Mouse (Mus musculus) urinary bladder, postnatal 25 days (tissue): ENCODE data around the gene Slc6a1.

Source experiments
- DNase-seq: peaks from one replicate; pipeline ENCODE4 v3.0.0; 2022; ENCODE audit warnings: low spot score

Slc6a1 gene

DNA sequence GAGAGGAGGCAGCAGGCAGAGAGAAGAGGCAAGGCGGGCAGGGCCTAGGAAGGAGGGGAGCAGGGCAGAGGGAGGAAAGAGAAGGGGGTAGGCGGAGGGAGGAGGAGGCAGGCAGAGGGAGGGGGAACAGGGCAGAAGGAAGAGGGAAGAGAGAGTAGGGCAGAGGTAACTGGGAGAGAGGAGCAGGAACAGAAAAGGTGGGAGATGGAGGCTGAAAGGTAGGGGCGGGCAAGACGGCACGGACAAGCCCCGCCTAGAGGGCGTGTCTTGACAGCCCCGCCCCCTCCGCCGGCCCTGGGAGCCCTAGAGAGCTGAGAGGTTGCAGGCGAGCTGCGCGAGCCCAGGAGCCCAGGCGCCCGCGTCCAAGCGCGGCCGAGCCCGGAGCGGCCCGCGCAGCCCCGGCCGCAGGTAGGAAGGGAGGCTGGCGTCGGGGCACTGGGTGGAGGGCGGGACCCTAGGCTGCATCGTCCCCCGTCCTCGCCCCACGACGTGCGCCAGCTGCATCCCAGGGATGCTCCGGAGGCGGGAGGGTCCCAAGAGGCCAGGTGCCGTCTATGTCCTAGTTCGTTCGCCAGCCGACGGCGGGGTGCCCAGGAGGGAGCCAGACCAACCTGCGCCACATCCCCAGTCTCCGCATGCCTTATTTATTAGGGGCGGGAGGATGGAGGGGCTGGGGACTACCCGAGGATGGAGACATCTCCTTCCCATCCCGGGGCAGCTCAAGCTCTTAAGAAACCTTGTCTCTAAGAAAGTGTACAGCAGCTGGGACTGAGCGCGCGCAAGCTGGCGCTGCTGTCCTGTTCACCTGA, at the start of gene Slc6a1:
Gene Slc6a1 (plus strand): TSS at position 167 of the 809 bp plus-strand sequence.
- peak; percentile 26 for DNase-seq

DNA sequence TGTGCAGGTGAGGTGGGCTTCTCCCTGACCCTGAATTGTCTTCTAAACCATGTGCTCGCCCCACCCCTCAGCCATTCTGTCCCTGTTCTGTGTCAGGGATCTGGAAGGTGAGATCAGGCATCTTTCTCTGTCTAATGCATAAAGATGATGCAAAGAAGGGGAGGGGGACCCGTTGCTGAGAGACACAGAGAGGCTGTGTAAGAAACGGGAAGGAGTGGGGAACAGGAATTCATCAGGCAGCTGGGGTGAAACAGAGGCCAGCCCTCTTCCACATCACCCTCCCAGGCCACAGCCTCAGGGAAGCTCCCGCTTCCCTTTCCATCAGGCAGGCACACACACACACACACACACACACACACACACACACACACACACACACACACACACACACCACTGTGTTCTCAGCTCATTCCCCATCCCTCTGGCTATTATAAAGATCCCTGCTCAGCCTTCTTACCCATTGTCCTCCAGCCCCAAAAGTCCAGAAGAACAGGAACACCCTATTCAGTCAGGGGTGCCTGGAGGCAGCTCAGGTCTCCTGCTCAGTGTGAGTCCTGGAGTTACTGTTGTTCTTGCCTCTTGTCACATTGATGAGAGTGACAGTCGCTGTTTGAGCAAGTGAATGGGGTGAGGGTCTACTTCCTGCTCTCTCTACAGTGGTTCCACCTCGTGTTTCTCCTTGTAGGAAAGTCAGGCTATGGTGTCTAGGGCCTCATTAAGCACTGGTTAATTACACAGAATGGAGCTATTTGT, 43.4 kb upstream of the Slc6a1 start:
- no peak for DNase-seq

DNA sequence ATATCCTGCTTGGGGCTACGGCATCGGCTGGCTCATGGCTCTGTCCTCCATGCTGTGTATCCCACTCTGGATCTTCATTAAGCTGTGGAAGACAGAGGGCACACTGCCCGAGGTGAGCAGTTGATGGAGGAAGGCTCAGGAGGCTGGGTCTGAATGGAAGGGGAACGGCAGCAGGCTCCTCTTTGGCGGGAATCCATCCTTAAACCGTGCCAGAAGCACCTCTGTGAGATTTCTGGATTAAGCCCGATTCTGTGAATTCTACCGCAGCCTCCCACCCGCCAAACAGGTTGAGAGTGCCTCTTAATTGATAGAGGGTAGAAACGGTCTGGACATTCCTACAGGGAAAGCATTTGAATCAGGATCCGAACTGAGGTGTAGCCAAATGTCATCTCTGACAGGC, 36.8 kb upstream of the Slc6a1 start:
- no peak for DNase-seq

DNA sequence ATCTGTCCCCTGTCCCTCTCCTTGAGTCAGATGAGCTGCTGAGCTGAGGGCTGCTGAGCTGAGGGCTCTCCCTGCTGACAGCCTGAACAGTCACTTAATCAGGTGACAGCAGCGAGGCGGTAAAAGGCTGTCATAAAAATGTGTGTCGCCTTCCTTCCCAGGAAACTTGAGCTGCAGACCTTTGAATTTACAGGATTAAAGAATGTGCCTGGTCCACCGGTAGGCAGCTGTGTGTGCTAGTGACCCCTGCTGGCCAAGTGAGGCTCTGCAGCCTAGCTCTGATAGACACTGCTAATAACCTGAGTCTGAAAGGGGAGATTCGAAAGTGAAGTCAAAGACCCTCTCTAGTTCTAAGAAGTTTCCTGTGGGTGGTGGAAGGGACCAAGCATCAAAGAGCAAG, 32.1 kb upstream of the Slc6a1 start:
- peak; percentile 59 for DNase-seq

DNA sequence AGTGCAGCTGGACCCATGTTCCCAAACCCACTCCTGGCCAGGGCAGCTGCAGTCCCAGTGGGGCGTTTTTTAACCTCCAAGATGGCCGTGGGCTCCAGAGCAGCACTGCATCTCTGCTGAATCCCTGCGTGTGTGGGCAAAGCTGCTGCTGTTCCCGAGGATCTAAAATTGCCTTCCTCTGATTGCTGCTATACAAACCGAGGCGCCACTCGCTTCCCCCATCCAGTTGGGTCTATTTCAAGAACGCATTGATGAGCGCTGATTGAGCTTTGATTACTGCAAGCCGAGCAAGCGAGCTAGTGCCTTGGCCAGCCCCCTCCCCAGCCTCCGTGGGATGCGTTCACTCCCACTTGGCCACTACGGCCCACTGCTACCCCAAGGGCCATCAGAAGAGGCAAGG, 27.5 kb upstream of the Slc6a1 start:
- no peak for DNase-seq

DNA sequence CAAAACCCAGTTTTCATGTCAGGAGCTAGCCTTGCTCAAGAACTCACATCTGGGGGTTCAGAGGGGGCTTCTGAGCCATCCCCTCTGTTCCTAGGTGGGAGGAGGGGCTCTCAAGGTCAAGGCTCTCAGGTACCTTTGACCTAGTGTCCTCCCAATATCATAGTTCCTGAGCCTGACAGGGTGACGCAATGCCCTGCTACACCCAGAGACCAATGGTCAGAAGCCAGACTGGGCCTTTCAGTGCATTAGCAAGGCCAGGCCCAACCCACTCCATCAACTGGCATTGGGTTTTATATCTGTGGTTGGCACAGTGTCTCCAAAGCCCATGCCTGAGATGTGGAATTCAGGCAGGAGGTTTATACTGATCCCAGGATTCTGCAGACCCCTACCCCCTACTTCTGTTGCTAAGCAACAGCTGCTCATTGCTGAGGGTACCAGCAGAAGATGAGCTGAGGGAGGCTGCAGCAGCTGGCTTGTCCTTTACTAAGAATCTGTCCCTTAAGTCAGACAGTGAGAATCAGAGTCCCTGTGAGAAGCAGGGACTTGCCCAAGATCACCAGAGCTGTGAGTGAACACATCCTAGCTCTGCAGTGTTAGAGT, 24.6 kb upstream of the Slc6a1 start:
- no peak for DNase-seq

DNA sequence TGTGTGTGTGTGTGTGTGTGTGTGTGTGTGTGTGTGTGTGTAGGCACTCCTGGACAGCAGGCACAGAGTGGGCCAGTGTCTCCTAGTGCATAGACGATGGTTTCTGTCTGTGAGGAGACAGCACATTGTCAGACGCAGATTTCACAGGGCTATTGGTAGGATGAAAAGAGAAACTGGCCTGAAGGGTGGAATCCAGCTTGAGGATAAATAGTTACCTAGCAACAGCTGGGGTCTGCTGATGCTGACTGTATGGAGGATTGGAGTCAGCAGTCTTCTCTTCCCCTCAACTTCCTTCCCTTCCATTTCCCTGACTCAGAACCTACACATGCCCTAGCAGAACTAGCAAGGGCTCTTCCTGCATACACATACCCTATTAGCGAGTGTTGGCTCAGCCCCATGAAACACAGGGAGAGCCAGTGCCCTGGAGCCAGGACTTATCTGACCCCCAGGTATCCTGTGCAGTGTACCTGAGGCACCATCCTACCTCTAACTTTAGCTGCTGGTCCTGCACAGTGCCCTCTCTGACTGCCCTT, 23.7 kb upstream of the Slc6a1 start:
- no peak for DNase-seq

DNA sequence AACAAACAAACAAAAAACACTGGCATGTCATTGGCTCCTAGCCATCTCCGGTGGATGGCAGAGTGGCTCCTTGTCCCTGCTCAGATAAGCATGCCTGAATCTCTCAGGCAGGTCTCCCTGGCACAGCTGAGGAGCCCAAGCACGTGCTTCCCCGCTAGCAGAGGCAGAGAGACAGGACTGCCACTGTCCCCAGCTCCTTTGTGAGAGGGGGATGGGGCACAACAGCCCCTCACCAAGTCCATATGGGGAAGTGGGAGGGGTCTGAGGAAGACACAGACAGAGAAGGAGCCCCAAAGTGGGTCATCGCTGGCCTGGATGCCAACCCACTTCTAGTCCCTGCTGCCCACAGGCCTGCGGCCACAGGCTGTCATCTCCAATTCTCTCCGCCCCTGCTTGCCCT, 20.8 kb upstream of the Slc6a1 start:
- DNase-seq = no peak

DNA sequence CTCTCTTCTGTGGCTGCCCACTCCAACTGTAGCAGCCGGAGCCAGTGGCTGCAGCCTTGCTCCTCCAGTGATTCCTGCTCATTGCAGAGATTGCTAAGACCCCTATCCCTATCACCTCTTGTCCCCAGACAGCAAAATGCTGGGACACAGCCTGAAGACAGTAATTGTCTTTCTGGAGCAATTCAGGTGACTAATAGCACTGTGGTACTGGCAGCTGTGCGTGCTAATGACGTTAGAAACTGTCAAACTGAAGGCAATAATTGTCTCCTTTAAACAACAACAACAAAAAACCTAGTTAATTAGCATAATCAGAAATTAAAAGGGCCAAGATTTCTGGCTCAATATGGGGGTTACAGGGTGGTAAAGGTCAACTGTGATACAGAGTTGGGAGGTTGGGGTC, 18.4 kb upstream of the Slc6a1 start:
- no peak for DNase-seq

DNA sequence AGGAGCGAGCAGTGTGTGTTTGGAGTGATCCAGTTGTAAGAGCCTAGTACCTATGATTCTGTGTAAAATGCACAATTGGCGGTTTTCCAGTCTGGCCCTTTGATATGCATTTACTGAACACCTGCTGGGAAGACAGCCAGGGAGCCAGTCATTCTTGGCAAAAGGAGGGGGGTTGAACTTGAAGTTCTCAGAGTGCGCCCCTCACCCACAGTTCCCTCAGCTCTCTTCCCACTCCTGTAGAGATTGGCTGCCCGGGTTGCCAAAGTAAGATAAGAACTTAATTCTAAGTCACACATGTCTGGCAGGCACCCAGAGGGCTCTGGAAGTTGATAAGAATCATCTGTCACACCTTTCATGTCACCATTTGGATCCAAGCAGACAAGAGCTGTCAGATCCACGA, 18.0 kb upstream of the Slc6a1 start:
- DNase-seq = no peak

DNA sequence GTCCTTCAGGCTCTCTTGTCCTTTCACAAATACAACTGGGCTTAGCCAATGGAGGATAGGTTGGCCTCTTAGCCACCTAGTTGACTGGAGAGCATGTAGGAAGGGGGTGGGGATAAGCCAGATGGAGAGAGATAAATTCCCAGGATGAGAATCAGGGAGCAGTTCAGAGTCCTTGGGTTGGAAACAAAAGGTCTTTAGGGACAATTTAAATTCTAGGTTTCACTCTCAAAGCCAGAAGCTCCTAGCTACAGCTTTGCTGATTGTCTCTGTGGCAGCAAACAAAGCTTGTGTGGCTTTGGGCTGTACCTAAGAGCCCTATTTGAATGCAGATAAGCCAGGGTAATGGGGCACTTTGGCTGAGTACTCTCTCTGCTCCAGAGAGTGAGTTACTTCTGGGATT, 16.2 kb upstream of the Slc6a1 start:
- DNase-seq = no peak

DNA sequence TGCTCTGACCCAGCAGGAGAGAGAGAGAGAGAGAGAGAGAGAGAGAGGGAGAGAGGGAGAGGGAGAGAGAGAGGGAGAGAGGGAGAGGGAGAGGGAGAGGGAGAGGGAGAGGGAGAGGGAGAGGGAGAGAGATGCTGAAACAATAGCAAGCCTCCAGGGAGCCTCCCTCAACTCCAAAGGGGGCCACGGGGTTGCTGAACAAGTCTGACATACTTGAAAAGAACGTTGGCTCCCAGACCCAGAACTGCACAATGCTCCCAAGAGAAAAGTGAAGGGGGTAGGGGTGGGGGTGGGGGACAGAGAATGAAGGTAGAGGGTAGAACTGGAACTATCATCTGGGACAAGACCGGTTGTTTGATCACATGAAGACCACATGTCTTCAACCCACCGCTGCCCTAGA, 14.5 kb upstream of the Slc6a1 start:
- no peak for DNase-seq

DNA sequence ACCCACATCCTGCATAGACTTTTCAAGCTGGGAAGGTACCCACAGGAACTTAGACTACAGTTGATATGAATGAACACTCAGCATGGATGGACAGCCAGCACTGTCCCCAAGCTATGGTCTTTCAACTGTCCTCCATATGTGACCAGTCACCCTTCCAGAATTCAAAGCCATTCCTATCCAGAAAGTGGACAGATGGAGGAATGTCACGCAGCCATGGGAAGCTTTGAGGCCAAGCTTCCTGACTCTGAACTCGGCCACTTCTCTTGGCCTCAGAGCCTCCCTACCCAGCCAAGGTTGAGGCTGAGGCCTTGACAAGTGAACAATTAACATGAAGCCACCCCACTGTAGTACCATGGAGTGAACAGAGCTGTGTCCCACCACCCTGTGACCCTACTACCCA, 12.8 kb upstream of the Slc6a1 start:
- no peak for DNase-seq

DNA sequence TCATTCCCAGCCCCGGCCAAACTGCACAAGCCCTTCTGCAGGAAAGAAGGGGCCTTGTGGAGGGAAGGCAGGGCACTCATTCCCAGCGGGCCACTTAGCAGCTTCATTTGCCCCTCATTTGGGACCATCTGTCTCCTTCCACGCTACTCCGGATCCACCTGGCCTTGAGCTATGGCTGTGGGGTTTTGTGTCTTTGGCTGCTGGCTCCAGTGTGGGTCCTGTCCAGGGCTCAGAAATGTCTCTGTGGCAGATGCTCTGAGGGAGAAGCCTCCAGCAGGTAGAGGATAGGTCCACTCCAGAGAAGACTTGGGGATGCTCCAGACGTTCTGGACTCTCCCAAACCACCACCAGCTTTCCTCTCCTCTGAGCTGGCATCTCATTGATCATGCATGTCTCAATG, 11.6 kb upstream of the Slc6a1 start:
- no peak for DNase-seq

DNA sequence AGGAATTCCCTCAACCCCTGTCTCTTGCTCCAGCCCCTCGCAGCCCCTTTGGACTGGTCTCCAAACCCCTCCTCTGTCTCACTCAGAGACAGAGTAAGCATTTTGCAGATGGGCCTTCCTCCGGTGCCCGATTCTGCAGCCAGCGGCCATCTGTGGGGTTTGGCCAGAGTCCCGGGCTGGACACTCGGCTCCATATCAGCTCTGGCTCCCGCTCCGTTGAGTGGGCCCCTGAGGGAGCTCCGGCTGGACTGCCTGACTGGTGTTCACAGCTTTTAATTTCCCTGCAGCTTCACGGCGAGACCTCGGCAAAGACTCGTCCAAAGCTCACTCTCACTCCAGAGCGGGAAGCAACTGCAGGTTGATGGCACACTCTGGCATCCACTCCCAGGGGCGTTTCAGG, 10.2 kb upstream of the Slc6a1 start:
- no peak for DNase-seq

DNA sequence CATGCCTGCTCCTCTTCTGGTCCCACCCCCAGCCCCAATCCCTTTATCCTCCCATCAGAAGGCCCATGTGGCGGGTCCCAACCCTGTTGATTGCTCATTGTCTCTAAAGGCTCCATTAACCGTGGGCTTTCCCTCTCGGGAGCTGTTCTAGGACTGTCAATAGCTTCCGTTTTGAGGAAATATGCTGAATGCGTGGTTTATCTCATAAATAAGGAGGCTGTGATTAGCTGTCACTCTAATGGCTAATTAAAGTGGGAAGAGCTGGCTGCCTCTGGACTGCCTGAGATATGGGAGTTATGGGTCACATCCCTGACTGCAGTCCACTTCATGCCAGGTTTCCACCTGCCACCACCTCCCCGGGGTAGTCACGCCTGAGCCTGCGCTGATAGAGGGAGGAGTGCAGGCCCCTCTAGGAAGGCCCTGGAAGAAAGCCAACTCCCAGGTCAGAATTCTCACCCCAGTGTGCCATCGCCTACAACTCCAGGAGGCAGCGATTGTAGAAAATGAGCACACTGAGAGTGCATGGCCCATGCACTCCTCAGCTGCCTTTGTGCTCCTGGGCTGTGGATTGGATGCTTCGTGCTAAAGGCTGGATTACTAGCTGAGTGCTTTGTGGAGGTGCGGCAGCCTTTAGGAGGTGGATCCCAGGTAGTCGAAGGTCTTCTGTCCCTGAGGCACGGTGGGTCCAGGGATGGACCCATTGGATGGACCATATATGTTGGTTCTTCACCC, 8.3 kb upstream of the Slc6a1 start:
- no peak for DNase-seq

DNA sequence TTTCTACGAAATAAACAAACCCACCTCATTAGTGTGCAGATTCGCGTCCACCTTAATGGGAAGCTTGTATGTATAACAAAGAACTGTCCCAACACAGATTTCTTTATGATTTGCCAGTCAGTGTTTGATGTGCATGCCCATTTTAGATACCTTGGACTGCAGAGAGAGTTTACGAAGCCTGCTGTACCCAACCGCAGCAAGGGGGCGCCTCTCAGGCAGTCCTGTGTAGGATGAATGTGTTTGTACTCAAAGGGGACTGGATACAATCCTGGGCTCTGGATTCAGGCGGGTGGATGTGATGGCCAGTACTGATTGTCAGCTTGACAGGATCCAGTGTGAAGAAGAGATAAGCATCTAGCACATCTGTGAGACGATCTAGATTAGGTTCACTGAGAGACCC, 6.6 kb upstream of the Slc6a1 start:
- no peak for DNase-seq

DNA sequence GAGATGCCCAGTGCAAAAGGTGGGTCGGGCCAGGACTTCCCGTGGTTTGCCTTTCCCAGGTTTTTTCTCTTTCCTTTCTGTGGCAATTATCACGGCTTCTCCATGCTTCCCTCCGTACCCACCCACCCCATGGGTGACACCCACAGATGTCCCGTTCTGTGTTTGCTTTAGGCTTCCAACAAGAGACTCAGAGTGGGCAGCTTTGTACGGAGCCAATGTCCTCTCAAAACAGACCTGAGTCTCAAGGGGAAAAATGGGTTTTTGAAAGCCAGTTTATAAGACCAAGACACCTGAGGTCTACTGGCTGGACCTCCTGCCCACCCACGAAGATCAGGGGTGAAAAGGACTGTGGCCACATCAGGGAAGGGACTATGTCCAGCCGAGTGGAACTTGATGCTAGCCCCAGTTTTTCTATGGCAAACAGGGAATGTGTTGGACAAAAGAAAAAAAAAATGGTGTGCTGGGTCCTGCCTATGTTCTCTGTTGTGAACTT, 889 bp downstream of the Slc6a1 start:
- no peak for DNase-seq

DNA sequence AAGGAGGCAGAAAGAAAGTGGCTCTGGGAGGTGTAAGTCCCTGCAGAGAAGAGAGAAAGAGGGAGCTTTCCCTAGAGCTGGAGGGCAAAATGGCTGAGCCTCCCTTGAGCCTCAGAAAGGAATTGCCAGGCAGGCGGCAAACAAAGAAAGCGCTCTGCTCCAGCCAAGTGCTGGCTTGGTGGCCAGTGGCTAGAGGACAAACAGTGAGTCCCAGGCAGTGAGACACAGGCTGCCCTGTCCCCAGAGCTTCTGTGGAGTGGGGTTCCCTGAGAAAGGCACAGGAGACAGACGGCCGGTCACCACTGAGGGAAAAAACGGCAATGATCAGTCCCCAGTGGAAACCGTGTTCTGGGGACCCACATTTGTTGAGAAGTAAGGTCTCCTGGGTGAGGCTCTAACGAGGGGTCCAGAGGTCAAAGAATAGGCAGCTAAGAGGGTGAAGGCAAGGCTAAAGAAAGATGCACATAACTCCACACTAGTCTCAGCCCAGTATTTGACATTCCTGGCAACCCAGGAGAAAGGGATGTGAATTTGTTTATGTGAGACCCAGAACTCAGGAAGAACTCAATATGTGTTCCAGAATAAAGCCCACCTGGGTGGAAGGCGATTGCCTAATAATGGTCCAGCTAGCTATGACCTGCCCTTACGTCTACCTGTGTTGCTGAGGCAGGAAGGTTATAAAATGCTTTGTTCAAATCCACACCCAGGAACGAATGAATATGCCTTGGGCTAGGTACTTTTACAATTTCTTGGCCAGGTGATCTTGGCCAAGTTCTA, 1.7 kb downstream of the Slc6a1 start:
- DNase-seq = no peak

DNA sequence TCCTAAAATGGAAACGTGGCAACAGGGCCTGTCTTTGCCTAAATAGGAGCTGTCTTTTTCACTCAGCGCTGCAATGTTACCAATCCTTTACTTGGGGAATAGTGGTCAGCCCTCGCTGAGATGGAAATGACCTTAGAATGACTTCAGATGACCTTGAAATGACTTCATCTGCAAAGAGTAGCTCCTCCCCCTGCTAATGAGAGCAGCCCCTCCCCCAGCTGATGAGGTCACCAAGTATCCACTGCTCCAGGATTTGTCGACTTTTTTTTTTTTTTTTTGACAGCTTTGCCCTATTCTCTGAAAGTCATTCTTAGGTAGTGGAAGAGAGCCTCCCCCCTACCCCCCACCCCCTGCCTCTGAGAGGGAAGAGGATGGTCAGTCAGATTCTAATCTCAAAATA, 3.0 kb downstream of the Slc6a1 start:
- DNase-seq = no peak

DNA sequence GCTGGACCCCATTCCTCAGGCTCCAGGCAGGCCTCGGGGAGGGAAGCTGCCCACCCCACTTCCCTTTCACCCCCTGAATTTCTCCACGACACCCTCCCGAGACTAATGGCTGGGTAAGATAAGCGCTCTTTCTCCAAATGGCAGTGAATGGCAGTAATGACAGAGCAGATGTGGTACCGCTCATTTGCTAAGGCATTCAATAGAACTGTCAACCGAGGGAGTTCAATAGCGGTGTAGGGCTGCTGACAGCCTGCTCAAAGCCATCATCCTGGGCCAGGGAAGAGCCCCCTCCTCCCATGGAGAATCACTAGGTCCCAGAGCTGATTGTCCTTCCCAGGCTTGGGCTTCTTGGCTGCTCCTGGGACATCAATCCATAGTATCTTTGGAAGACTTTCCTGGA, 6.7 kb downstream of the Slc6a1 start:
- no peak for DNase-seq
